Mouse (Mus musculus) bone marrow, adult 2 months (tissue): ENCODE data around the gene Gng7. TPM values are rescaled to one million over a fixed set of nuclear protein-coding genes. Genes with fewer than 3 reads are reported as not detected.
A peak's percentile ranks its signal among the peaks of the same experiment; 100 is the strongest.
"Not testable (repeated sequence)": the region's sequence is repeated elsewhere in the genome, so short reads cannot be mapped to it uniquely, and the experiment has no call there.

Experiments used
- H3K27ac ChIP-seq: fragments of 200-500 bp; 2 replicates; pipeline ENCODE4 v1.5.1; 2012; ENCODE audit warnings: low read depth, mild to moderate bottlenecking, control low read depth, inconsistent platforms, low read length; ENCODE audit not compliant: control insufficient read depth, poor library complexity, insufficient read depth
- H3K4me1 ChIP-seq: fragments of 200-500 bp; 2 replicates; pipeline ENCODE4 v1.6.1; 2011; ENCODE audit warnings: low read length; ENCODE audit not compliant: control insufficient read depth, insufficient read depth
- H3K4me3 ChIP-seq: fragments of 200-500 bp; replicated peaks from 2 replicates; pipeline ENCODE3; 2011; ENCODE audit warnings: mild to moderate bottlenecking, low read depth, low read length, control low read depth; ENCODE audit not compliant: control insufficient read depth
- CTCF ChIP-seq: fragments of 200-500 bp; IDR thresholded peaks from 2 replicates; pipeline ENCODE4 v1.5.1; 2011; ENCODE audit warnings: low read length, control low read depth; ENCODE audit not compliant: control insufficient read depth, insufficient read depth
- POLR2A ChIP-seq: fragments of 200-500 bp; IDR thresholded peaks from 2 replicates; pipeline ENCODE4 v1.6.1; 2011; ENCODE audit warnings: low read depth, mild to moderate bottlenecking, control low read depth, low read length, borderline replicate concordance; ENCODE audit not compliant: control insufficient read depth
- WGBS: fragments of 180-500 bp; shearing (Covaris S2); methylation state at CpG from one replicate; pipeline ENCODE4 v1.1.7; 2018; 5-methylcytosine and 5-hydroxymethylcytosine counted together
- polyA plus RNA-seq: library from polyadenylated mRNA; stranded (reverse); fragments of >200 nt; gene quantifications from 2 replicates; pipeline ENCODE4 v1.2.4, GENCODE M21; 2011; ENCODE audit warnings: low replicate concordance; ENCODE audit not compliant: missing spikeins, insufficient read depth, insufficient read length

The Gng7 gene
- polyA plus RNA-seq, 1 experiment, result not detected

DNA sequence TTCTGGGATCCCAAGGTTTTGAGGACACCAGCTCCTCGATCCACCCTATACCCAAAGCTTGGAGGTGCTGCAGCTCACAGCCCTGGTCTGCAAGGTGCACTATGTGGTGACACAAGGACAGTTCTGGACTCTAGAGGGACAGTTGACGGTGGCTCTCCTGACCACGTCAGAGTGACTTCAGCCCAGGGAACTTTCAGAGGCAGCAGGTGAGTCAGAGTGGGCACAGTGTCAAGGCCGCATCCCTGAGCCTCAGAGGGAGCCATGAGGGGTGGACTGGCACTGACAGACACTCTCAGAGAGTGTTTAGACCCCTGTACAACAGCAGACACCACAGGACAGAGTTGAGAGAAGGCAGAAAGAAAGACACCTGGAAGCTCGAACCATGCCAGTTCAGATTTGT lies 37.8 kb upstream of the Gng7 start:
- no peaks in the 10 kb centered on the region; the same call in 1 of the 2 replicates for H3K4me1 ChIP-seq

DNA sequence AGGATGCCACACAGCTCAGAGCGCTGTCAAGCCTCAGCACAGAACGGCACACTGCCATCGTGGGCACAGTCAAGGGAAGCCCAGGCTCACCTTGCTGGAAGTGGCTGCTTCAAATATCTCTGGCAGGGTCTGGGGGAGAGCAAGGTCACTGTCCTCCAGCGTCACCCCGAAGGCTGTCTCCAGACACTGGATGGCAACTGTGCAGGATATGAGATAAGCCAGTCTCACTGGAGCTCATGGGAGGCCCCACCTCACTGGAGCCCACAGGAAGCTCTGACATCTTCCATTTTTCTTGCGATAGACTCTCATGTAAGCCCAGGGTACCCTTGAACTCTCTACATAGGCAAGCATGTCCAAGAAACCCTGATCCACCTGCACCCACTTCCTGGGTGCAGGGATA lies 36.4 kb upstream of the Gng7 start:
- 65% methylated on average over 6 of the region's 6 CpGs for WGBS
- H3K4me1 ChIP-seq, result no peaks in the 10 kb centered on the region; the same call in 1 of the 2 replicates
- TF ChIP-seq CTCF, result no peak
- no peak overlapping the region for H3K4me3 ChIP-seq
- H3K27ac ChIP-seq, result no peak overlapping the region

More for the DNA sequence above, 37.8 kb upstream of the Gng7 start:
- 83% methylated on average over 5 of the region's 5 CpGs for WGBS
- TF ChIP-seq CTCF (no peak), POLR2A (no peak)
- Histone ChIP-seq H3K4me3 (no peak overlapping the region), H3K27ac (no peak overlapping the region)

DNA sequence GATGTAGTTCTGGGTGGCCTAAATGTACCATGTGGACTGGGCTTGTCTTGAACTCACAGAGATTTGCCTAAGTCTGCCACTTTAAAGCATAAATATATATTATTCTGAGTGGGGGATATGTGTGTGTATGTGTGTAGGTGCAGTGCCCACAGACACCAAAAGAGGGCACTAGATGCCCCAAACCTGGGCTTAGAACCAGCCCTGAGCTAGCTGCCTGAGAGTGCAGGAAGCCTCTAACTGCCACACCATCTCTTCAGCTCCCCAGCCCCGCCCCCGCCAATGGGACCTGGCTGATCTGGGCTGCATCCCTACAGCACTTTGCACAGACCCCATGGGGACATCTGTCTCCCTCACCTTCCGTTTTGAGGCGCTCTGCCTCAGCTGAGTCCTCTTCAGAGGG lies 35.9 kb upstream of the Gng7 start:
- H3K4me3 ChIP-seq, result no peak overlapping the region
- H3K4me1 ChIP-seq, result no peaks in the 10 kb centered on the region; the same call in 1 of the 2 replicates
- TF ChIP-seq CTCF (peak; percentile 41; the same call in 1 of the 2 replicates), POLR2A (no peak)
- WGBS, result 79% methylated on average over 4 of the region's 4 CpGs
- H3K27ac ChIP-seq, result no peak overlapping the region

DNA sequence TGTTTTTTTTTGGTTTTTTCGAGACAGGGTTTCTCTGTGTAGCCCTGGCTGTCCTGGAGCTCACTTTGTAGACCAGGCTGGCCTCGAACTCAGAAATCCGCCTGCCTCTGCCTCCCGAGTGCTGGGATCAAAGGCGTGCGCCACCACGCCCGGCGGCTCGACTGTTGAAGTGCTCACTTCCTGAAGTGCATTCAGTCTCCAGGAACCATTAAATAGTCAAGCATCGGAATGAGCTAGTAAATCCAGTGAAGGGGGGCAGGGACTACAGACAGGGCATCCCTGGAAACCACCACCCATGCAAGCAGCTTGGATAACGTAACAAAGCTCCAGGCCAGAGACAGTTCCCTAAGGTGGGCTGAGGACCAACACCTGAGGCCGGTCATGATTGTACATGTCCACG lies 30.5 kb upstream of the Gng7 start:
- H3K4me3 ChIP-seq, H3K4me1 ChIP-seq, H3K27ac ChIP-seq: not testable (repeated sequence)
- WGBS, result 87% methylated on average over 14 of the region's 14 CpGs

DNA sequence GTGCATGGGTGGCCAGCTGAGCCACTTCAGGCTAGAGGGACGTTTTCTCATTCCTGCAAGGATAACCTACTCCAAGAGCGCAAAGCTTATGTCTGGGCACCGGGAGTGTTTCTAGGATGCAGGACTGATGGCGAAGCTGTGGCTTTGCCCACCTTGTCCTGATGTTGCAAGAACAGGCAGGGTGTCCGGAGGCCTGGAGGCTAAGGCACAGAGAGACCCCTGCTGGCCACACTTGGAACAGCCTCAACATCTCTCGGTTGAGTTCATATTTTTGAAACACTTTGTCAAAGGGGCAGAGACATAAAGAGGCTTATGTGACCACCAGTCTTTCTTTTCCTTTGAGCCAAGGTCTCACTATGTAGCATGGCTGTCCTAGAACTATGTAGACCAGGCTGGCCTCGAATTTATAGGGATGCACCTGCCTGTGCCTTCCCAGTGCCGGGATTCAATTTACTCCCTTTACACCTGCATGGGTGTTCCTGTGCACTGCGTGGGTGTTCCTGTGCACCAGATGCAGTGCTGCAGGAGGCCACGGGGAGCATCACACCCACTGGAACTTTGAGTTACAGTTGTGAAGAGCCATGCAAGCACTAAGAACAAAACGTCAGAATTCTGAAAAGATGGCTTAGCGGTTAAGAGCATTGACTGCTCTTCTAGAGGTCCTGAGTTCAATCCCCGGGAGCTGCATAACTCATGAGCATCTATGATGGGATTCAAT lies 26.9 kb upstream of the Gng7 start:
- TF ChIP-seq POLR2A, result no peak
- peak; percentile 84 for TF ChIP-seq CTCF
- 25% methylated on average over 13 of the region's 13 CpGs for whole genome bisulfite sequencing
- Histone ChIP-seq H3K4me1 (no peaks in the 10 kb centered on the region; the same call in 1 of the 2 replicates), H3K27ac (no peak overlapping the region), H3K4me3 (no peak overlapping the region)

DNA sequence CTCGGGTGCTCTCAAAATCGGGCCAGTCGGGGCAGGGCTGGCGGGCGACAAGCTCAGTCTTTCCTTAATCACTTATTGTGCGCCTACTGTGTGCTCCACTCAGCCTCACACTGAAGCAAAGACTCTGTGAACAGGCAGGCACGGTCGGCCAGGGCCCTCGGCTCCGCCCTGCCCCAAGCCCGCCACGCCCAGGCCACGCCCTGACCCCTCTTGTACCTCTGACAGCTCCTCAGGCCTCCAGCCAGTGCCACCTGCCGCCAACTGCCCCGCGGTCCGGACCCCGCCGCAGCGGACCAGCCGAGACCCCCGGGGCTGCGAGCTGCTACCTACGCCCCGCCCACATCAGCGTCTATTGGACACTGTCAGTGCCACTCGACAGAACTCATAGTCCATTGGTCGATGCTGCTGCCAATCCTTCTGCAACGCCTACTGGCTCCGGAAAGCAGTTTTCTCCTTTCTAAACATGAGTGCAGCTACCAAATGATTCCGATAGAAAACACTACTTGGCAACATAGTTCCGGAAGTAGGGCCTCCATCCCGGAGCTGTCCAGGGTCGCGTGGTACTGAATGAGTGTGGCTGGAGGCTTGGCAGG lies 22.3 kb upstream of the Gng7 start, which contains the start of gene Slc39a3:
Slc39a3 (minus strand) TSS at position 439 of the 593 bp plus-strand sequence.
- under 1% methylated on average over 35 of the region's 35 CpGs for WGBS
- H3K4me3 ChIP-seq, result peak within 1 kb of the TSS; percentile 91
- TF ChIP-seq CTCF (no peak), POLR2A (peak; percentile 50; the same call in 1 of the 2 replicates)
- peak within 1 kb of the TSS; percentile 69; the same call in 1 of the 2 replicates for H3K27ac ChIP-seq
- no peaks in the 10 kb centered on the region; the same call in 1 of the 2 replicates for H3K4me1 ChIP-seq

DNA sequence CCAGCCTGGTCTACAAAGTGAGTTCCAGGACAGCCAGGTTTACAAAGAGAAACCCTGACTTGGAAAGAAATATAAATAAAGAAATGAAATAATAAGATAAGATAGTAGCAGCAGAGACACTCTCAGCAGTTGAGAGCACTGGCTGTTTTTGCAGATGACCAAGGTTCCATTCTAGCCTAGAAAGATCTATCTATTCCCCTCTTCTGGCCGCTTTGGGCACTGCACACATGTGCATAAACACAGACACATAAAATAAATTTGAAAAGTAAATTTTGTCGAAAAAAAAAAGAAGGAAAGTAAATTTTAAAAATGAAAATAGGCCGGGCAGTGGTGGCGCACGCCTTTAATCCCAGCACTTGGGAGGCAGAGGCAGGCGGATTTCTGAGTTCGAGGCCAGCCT lies 21.5 kb upstream of the Gng7 start:
- WGBS, result 71% methylated on average over 7 of the region's 7 CpGs
- Histone ChIP-seq H3K4me1 (no peaks in the 10 kb centered on the region; the same call in 1 of the 2 replicates), H3K4me3 (no peak overlapping the region), H3K27ac (no peak overlapping the region)
- TF ChIP-seq CTCF (no peak), POLR2A (no peak)

DNA sequence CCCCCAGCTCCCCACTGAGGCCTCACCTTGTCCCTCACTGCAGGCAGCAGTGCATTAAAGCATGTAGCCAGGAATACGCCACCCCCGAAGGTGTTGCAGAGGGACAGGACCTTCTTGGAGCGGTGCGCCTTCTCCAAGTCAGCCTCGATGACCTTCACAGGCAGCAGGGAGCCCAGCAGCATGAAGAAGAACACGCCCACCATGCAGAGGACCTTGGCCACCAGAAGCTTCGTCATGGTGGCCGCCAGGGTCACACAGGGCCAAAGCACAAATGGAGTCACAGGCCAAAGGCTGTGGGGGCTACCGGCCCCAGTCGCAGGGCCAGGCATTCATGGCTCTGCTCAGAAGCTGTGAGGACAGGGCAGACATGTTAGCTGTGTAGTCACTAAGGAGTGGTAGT lies 18.8 kb upstream of the Gng7 start:
- H3K4me3 ChIP-seq, result no peak overlapping the region
- TF ChIP-seq POLR2A, result no peak
- no peak for TF ChIP-seq CTCF
- no peaks in the 10 kb centered on the region; the same call in 1 of the 2 replicates for H3K4me1 ChIP-seq
- H3K27ac ChIP-seq, result no peak overlapping the region
- 88% methylated on average over 10 of the region's 10 CpGs for WGBS
